Mouse (Mus musculus) midbrain, embryonic 16.5 days (tissue): Measurements from ENCODE around the gene Zfp367. TPM values are rescaled to one million over a fixed set of nuclear protein-coding genes. Genes with fewer than 3 reads are reported as not detected.

ENCODE experiments used
- ATAC-seq: fragments of 200-750 bp; cut with Nextera tagmentation; 2 replicates; pipeline ENCODE4 v1.8.0; 2017; ENCODE audit warnings: moderate TSS enrichment
- H3K27ac ChIP-seq: fragments of 300-500 bp; sonication (generic); 2 replicates; pipeline ENCODE4 v1.5.1; 2014; ENCODE audit warnings: mild to moderate bottlenecking, low read length, mixed read lengths
- H3K27me3 ChIP-seq: fragments of 300-500 bp; sonication (generic); 2 replicates; pipeline ENCODE4 v1.6.1; 2014; ENCODE audit warnings: low read depth, low read length, mixed read lengths; ENCODE audit not compliant: control insufficient read depth, insufficient read depth
- H3K36me3 ChIP-seq: fragments of 300-500 bp; sonication (generic); 2 replicates; pipeline ENCODE4 v1.6.1; 2014; ENCODE audit warnings: mild to moderate bottlenecking, low read length, moderate library complexity, mixed read lengths; ENCODE audit not compliant: control insufficient read depth, insufficient read depth
- H3K4me1 ChIP-seq: fragments of 300-500 bp; sonication (generic); 2 replicates; pipeline ENCODE4 v1.6.1; 2014; ENCODE audit warnings: mild to moderate bottlenecking, low read length, mixed read lengths; ENCODE audit not compliant: control insufficient read depth, insufficient read depth
- H3K4me2 ChIP-seq: fragments of 300-500 bp; sonication (generic); 2 replicates; pipeline ENCODE4 v1.6.1; 2014; ENCODE audit warnings: mild to moderate bottlenecking, low read length, mixed read lengths
- H3K4me3 ChIP-seq: fragments of 300-500 bp; sonication (generic); 2 replicates; pipeline ENCODE4 v1.5.1; 2014; ENCODE audit warnings: low read depth, mild to moderate bottlenecking, low read length, moderate library complexity, mixed read lengths
- H3K9ac ChIP-seq: fragments of 300-500 bp; sonication (generic); 2 replicates; pipeline ENCODE4 v1.6.1; 2014; ENCODE audit warnings: low read depth, low read length, mixed read lengths
- H3K9me3 ChIP-seq: fragments of 300-500 bp; sonication (generic); replicated peaks from 2 replicates; pipeline ENCODE4 v1.6.1; 2014; ENCODE audit warnings: mild to moderate bottlenecking, low read length, mixed read lengths; ENCODE audit not compliant: control insufficient read depth, poor library complexity, severe bottlenecking
- WGBS: fragments of 180-500 bp; shearing (Covaris S2); extraction: QIAGEN DNeasy Blood & Tissue Kit; methylation state at CpG from one replicate; pipeline ENCODE4 v1.1.7; 2014; 5-methylcytosine and 5-hydroxymethylcytosine counted together
- polyA plus RNA-seq: library from polyadenylated mRNA; unstranded; fragments of >200 nt; fragmentation: Nextera tagmentation; extraction: Ambion mirVana; gene quantifications from 2 replicates; pipeline ENCODE4 v1.2.1, GENCODE M21; 2015

Zfp367 gene
- polyA plus RNA-seq = 3.8 and 4.6 TPM in 2 replicates

DNA sequence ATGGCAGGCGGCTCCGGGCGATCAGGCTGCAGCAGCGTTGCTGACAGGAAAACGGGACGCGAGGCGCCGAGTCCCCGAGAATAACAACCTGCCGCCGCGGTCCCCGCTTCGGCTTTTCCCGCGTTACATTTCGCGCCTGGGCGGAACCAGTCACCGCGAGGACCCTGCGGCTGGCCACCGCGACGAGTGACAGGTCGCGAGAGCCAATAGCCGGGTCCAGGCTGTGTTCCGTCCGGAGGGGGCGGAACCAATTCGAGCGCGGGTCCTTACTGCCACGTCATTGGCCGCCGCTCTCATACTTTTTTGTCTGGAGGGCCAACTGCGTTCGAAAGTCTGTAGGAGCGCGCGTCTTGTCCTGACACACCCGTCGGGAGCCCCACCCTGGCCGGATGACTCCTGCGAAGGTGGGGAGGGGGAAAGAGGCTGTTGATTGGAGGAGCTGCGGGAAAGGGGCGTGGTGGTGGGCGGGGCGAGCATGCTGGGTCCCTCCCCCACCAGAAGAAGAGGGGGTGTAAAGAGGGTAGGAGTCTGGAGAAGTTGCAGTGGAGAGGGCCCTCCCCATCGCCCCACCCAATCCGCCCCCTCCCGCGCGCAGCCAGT, at the start of gene Zfp367:
Gene Zfp367 (minus strand): TSS at position 120 of the 600 bp plus-strand sequence.
- Histone ChIP-seq H3K4me1 (peaks cover 6% of the 10 kb centered on the region), H3K4me3 (peak within 1 kb of the TSS; percentile 80), H3K4me2 (peak within 1 kb of the TSS; percentile 88), H3K27ac (peak within 1 kb of the TSS; percentile 48; the same call in 1 of the 2 replicates), H3K9ac (peak within 1 kb of the TSS; percentile 59), H3K27me3 (no peaks in the 10 kb centered on the region), H3K9me3 (no peaks in the 10 kb centered on the region), H3K36me3 (no peaks in the 10 kb centered on the region)
- WGBS = 0% methylated on average over 46 of the region's 56 CpGs
- ATAC-seq = peak; percentile 99

DNA sequence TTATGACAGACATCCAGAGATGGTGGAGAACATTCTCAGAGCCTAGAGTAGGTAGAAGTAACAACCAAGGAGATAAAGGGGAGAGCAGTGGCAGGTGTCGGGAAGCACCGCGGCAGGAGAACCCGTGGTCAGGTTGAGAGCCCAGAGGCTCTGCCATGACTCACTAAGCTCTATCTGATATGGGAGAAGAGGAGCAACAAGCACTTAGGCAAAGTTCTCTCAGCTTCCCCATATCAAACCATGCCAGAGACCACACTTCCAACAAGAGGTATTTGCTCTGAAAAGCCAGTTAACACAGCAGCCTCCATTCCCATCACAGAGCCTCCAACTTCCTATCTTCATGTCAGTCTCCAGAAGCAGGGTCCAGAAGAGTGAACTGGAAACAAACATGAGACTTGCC, 47.9 kb upstream of the Zfp367 start:
- no peak overlapping the region for H3K27ac ChIP-seq
- 100% methylated on average over 4 of the region's 4 CpGs for WGBS
- H3K9ac ChIP-seq = no peak overlapping the region
- no peak overlapping the region for H3K4me2 ChIP-seq
- no peak overlapping the region for H3K4me3 ChIP-seq
- H3K36me3 ChIP-seq = no peaks in the 10 kb centered on the region
- no peaks in the 10 kb centered on the region for H3K9me3 ChIP-seq
- H3K4me1 ChIP-seq = no peaks in the 10 kb centered on the region
- ATAC-seq = no peak
- no peaks in the 10 kb centered on the region for H3K27me3 ChIP-seq

- H3K4me1 ChIP-seq = no peaks in the 10 kb centered on the region
- ATAC-seq = no peak
- H3K4me3 ChIP-seq = no peak overlapping the region
- 90% methylated on average over 4 of the region's 4 CpGs for WGBS
- no peaks in the 10 kb centered on the region for H3K9me3 ChIP-seq
- H3K36me3 ChIP-seq = no peaks in the 10 kb centered on the region
- no peak overlapping the region for H3K27ac ChIP-seq
- H3K4me2 ChIP-seq = no peak overlapping the region
- no peaks in the 10 kb centered on the region for H3K27me3 ChIP-seq
- H3K9ac ChIP-seq = no peak overlapping the region
These were observed 45.3 kb upstream of the Zfp367 start for GRCm38 (mm10) chr13:64198310-64198709.

DNA sequence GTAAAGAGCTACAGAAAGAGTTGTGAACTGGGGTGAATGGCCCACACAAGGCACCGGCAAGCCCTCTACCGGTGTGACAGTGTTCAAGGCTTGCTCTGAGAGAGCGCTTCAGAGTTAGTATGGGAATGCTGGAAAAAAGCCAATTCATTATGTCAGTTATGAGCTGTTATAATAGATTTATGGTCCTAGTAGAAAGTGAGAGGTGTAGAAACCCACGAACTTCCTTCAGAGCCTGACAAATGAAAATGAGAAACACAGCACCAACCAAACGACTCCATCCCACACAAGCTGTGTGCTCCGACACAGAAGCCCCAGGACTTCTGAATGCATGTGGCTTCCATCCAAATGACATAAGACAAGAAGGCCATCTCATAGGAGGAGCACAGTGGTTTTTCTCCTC, 44.9 kb upstream of the Zfp367 start:
- H3K4me3 ChIP-seq = no peak overlapping the region
- H3K36me3 ChIP-seq = no peaks in the 10 kb centered on the region
- no peak overlapping the region for H3K27ac ChIP-seq
- H3K27me3 ChIP-seq = no peaks in the 10 kb centered on the region
- H3K9me3 ChIP-seq = no peaks in the 10 kb centered on the region
- ATAC-seq = no peak
- no peak overlapping the region for H3K4me2 ChIP-seq
- H3K9ac ChIP-seq = no peak overlapping the region
- WGBS = 90% methylated on average over 6 of the region's 6 CpGs
- no peaks in the 10 kb centered on the region for H3K4me1 ChIP-seq

- H3K9me3 ChIP-seq = no peaks in the 10 kb centered on the region
- no peaks in the 10 kb centered on the region for H3K4me1 ChIP-seq
- no peak overlapping the region for H3K9ac ChIP-seq
- no peaks in the 10 kb centered on the region for H3K27me3 ChIP-seq
- no peak overlapping the region for H3K4me3 ChIP-seq
- ATAC-seq = no peak
- H3K4me2 ChIP-seq = no peak overlapping the region
- peaks cover 5% of the 10 kb centered on the region for H3K36me3 ChIP-seq
- H3K27ac ChIP-seq = no peak overlapping the region
These were observed 34.1 kb upstream of the Zfp367 start for GRCm38 (mm10) chr13:64187065-64187464.

DNA sequence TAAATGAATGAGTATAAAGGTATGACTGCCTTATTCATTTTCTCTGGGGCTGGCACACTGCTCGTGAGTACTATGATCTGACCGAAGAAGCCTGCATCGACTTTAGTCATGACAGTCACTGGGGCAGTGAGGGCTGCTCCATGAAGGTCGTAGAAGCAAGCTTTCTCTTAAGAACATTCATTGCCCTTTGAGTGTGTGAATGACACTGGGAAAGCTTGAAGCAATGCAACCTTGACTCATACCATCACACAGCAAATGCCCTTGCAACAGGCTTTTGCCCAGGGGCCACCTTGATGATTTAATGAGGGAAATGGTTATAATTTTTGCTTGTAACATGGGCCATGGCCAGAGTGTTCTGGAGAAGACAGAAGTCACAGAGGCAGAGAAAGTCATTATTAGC, 33.5 kb upstream of the Zfp367 start:
- no peaks in the 10 kb centered on the region for H3K4me1 ChIP-seq
- WGBS = 93% methylated on average over 4 of the region's 4 CpGs

DNA sequence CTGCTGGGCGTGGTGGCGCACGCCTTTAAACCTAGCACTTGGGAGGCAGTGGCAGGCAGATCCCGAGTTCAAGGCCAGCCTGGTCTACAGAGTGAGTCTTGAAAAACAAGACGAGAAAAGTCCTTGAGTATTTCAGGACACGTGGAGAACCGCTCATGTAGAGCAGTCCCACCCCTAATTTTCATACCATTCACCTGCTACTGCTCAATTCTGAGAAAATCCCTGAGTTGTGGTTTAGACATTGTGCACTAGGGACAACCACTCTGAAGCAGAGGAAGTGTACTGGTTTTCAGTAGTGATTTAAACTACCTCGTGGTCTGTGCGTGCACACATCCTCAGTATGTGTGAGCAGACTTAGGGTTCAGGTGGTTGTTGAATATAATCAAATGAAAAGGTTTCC, 32.6 kb upstream of the Zfp367 start:
- ATAC-seq = no peak
- H3K4me2 ChIP-seq = no peak overlapping the region
- H3K27ac ChIP-seq = no peak overlapping the region
- no peak overlapping the region for H3K9ac ChIP-seq
- H3K36me3 ChIP-seq = peaks cover 5% of the 10 kb centered on the region
- no peak overlapping the region for H3K4me3 ChIP-seq
- no peaks in the 10 kb centered on the region for H3K27me3 ChIP-seq
- 94% methylated on average over 9 of the region's 9 CpGs for WGBS
- no peaks in the 10 kb centered on the region for H3K9me3 ChIP-seq
- no peaks in the 10 kb centered on the region for H3K4me1 ChIP-seq

More for the DNA sequence above, 33.5 kb upstream of the Zfp367 start:
- H3K27ac ChIP-seq = no peak overlapping the region
- H3K4me3 ChIP-seq = no peak overlapping the region
- ATAC-seq = no peak
- no peaks in the 10 kb centered on the region for H3K9me3 ChIP-seq
- peaks cover 5% of the 10 kb centered on the region for H3K36me3 ChIP-seq
- no peaks in the 10 kb centered on the region for H3K27me3 ChIP-seq
- no peak overlapping the region for H3K9ac ChIP-seq
- no peak overlapping the region for H3K4me2 ChIP-seq

DNA sequence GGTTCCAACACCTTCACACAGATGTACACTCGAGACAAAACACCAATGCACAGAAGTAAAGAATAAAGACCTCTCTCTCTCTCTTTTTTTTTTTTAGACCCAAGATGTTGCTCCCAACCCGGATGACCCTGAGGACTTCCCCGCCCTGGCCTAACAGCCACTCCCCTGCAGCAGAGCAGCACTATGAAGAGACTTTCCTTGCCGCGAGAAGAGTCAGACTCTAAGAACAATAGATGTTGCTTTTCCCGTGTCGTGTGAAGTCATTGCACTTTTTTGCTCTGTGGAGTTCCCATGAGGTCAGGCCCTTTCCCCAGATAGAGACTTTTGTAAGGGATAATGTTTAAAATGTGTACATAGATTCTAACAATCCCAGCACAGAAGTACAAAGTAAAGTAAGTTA, 32.2 kb upstream of the Zfp367 start:
- H3K4me3 ChIP-seq = no peak overlapping the region
- no peak overlapping the region for H3K27ac ChIP-seq
- ATAC-seq = no peak
- no peaks in the 10 kb centered on the region for H3K27me3 ChIP-seq
- H3K36me3 ChIP-seq = peaks cover 5% of the 10 kb centered on the region
- H3K4me2 ChIP-seq = no peak overlapping the region
- H3K9me3 ChIP-seq = no peaks in the 10 kb centered on the region
- H3K9ac ChIP-seq = no peak overlapping the region
- WGBS = 84% methylated on average over 7 of the region's 7 CpGs
- H3K4me1 ChIP-seq = no peaks in the 10 kb centered on the region

GRCm38 (mm10) chr13:64184361-64184760, 31.4 kb upstream of the Zfp367 start:
- H3K4me1 ChIP-seq = no peaks in the 10 kb centered on the region
- no peak overlapping the region for H3K4me2 ChIP-seq
- no peak overlapping the region for H3K9ac ChIP-seq
- peaks cover 5% of the 10 kb centered on the region for H3K36me3 ChIP-seq
- H3K9me3 ChIP-seq = no peaks in the 10 kb centered on the region
- ATAC-seq = no peak
- no peak overlapping the region for H3K27ac ChIP-seq
- no peaks in the 10 kb centered on the region for H3K27me3 ChIP-seq
- 77% methylated on average over 10 of the region's 10 CpGs for WGBS
- no peak overlapping the region for H3K4me3 ChIP-seq
